Mouse (Mus musculus) cerebellum, adult 2 months (tissue): Measurements from ENCODE around the gene Armc2.

ENCODE experiments used
- CTCF ChIP-seq: fragments of 200-500 bp; IDR thresholded peaks from 2 replicates; pipeline ENCODE4 v1.5.1; 2011; ENCODE audit warnings: low read depth, mild to moderate bottlenecking, control low read depth, low read length, moderate library complexity, borderline replicate concordance; ENCODE audit not compliant: insufficient read depth
- POLR2A ChIP-seq: fragments of 200-500 bp; IDR thresholded peaks from 2 replicates; pipeline ENCODE4 v1.6.1; 2011; ENCODE audit warnings: low read length, control low read depth, borderline replicate concordance; ENCODE audit not compliant: insufficient read depth

DNA sequence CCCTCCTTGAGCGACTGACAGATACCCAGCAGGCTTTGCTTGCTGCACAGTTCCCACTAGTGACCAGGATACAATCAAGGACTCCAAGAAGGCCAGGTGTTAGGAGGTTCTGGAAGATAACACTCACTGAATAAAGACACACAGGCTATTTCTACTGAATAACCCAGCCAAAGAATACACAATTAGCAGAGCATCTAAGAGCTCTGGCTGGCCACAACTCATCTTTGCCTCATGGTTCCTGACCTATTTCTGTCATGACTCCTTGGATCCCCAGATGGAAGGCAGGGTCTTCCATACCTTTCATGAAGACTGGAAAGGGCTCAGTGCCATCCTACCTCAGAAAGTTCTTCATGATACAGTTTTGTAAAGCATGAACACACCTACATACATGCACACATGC lies 14.2 kb downstream of the Armc2 start:
- no peak for TF ChIP-seq POLR2A
- TF ChIP-seq CTCF, result no peak
